Mouse (Mus musculus) limb, embryonic 14.5 days (tissue): ENCODE results near the gene Sbno2. TPM values are rescaled to one million over a fixed set of nuclear protein-coding genes. Genes with fewer than 3 reads are reported as not detected.

ENCODE experiments used
- ATAC-seq: fragments of 200-750 bp; cut with Nextera tagmentation; 2 replicates; pipeline ENCODE4 v1.8.0; 2017; ENCODE audit warnings: low read depth, moderate number of reproducible peaks, moderate TSS enrichment; ENCODE audit not compliant: low FRiP score
- DNase-seq: peaks from one replicate; pipeline ENCODE4 v3.0.0-alpha.2; 2015; ENCODE audit warnings: low spot score
- H3K27ac ChIP-seq: fragments of 300-500 bp; sonication (generic); replicated peaks from 2 replicates; pipeline ENCODE4 v1.5.1; 2014; ENCODE audit warnings: low read depth, mild to moderate bottlenecking, low read length, moderate library complexity, mixed read lengths
- H3K27me3 ChIP-seq: fragments of 300-500 bp; sonication (generic); 2 replicates; pipeline ENCODE4 v1.6.1; 2014; ENCODE audit warnings: low read length, mixed read lengths; ENCODE audit not compliant: control insufficient read depth, insufficient read depth
- H3K36me3 ChIP-seq: fragments of 300-500 bp; sonication (generic); 2 replicates; pipeline ENCODE4 v1.6.1; 2014; ENCODE audit warnings: mild to moderate bottlenecking, low read length, moderate library complexity, mixed read lengths; ENCODE audit not compliant: control insufficient read depth, insufficient read depth
- H3K4me1 ChIP-seq: fragments of 300-500 bp; sonication (generic); 2 replicates; pipeline ENCODE4 v1.6.1; 2014; ENCODE audit warnings: antibody characterized with exemption, low read length, mixed read lengths; ENCODE audit not compliant: control insufficient read depth, insufficient read depth
- H3K4me2 ChIP-seq: fragments of 300-500 bp; sonication (generic); replicated peaks from 2 replicates; pipeline ENCODE4 v1.6.1; 2014; ENCODE audit warnings: low read depth, mild to moderate bottlenecking, low read length, moderate library complexity; ENCODE audit not compliant: severe bottlenecking
- H3K4me3 ChIP-seq: fragments of 300-500 bp; sonication (generic); replicated peaks from 2 replicates; pipeline ENCODE4 v1.5.1; 2014; ENCODE audit warnings: low read length
- H3K9ac ChIP-seq: fragments of 300-500 bp; sonication (generic); 2 replicates; pipeline ENCODE4 v1.6.1; 2014; ENCODE audit warnings: mild to moderate bottlenecking, low read depth, low read length, moderate library complexity; ENCODE audit not compliant: severe bottlenecking
- H3K9me3 ChIP-seq: fragments of 300-500 bp; sonication (generic); 2 replicates; pipeline ENCODE4 v1.6.1; 2016; ENCODE audit warnings: low read length; ENCODE audit not compliant: control insufficient read depth
- POLR2A ChIP-seq: fragments of 200-500 bp; IDR thresholded peaks from 2 replicates; pipeline ENCODE4 v1.8.0; 2012; ENCODE audit warnings: inconsistent platforms, mild to moderate bottlenecking, moderate library complexity, borderline replicate concordance; ENCODE audit not compliant: insufficient read depth, insufficient read length; ENCODE audit errors: extremely low read depth
- WGBS: fragments of 180-500 bp; shearing (Covaris S2); extraction: QIAGEN DNeasy Blood & Tissue Kit; methylation state at CpG from one replicate; pipeline ENCODE4 v1.1.7; 2014; 5-methylcytosine and 5-hydroxymethylcytosine counted together
- polyA plus RNA-seq, 2 experiments: library from polyadenylated mRNA; depleted of rRNA in 1 of 2; stranded (reverse) in 1 of 2; unstranded in 1 of 2; fragments of >200 nt; fragmentation: Nextera tagmentation in 1 of 2; extraction: Ambion mirVana in 1 of 2; gene quantifications; 2 replicates each; pipeline versions ENCODE4 v1.2.1 to v1.2.3; 2012 to 2014

Gene Sbno2
- polyA plus RNA-seq, 2 experiments: 16.8 to 24.9 TPM

DNA sequence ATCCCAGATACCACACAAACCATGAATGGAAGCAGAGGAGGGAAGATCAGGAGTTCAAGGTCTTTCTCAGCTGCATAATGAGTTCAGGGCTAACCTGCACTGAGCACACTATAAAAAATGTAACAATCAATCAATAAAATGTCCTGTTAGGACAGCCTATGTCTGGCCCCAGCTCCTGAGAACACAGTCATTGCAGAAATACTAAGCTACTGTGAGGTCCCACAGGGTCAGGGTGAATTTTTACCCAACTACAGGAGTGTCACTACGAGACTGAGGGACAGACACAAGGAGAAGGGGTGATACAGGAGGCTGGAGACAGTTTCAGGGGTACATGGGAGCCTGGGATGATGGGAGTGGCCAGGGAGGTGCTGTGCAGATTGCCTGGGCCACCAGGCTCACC, 27.0 kb downstream of the Sbno2 start:
- Histone ChIP-seq H3K4me1 (0 out of 2 replicates have a peak, but pooled peaks cover 3% of the 10 kb centered on the region), H3K36me3 (peaks cover 41% of the 10 kb centered on the region), H3K4me3 (no peak overlapping the region), H3K4me2 (no peak overlapping the region), H3K27ac (no peak overlapping the region), H3K27me3 (no peaks in the 10 kb centered on the region), H3K9me3 (no peaks in the 10 kb centered on the region), H3K9ac (no peak overlapping the region)
- DNase-seq (no peak), ATAC-seq (no peak)
- no peak for TF ChIP-seq POLR2A
- WGBS: 100% methylated on average over 1 of the region's 1 CpGs

DNA sequence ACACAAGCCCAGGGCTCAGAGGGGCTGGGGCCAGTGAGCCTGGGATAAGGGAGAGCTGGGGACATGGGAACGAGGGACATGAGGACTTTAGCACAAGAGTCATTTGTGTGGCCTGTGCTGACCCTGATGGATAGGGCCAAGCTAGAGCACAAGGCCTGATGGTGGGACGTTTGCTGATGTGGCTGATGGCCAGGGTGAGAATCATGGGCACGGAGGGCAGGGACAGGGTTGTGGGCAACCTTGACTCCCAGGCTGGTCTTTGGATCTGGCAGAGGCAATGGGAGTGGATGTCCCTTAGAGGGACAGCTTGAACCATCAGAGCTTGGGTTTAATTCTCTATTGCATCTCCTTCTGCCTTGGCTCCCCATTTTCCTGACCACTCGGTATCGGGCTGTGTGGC, 28.1 kb downstream of the Sbno2 start:
- no peak overlapping the region for H3K9ac ChIP-seq
- DNase-seq (no peak), ATAC-seq (no peak)
- no peak overlapping the region for H3K4me2 ChIP-seq
- H3K36me3 ChIP-seq: peaks cover 33% of the 10 kb centered on the region
- no peak for TF ChIP-seq POLR2A
- 0 out of 2 replicates have a peak, but pooled peaks cover 3% of the 10 kb centered on the region for H3K4me1 ChIP-seq
- no peak overlapping the region for H3K27ac ChIP-seq
- no peak overlapping the region for H3K4me3 ChIP-seq
- no peaks in the 10 kb centered on the region for H3K27me3 ChIP-seq
- no peaks in the 10 kb centered on the region for H3K9me3 ChIP-seq
- 86% methylated on average over 5 of the region's 5 CpGs for WGBS

DNA sequence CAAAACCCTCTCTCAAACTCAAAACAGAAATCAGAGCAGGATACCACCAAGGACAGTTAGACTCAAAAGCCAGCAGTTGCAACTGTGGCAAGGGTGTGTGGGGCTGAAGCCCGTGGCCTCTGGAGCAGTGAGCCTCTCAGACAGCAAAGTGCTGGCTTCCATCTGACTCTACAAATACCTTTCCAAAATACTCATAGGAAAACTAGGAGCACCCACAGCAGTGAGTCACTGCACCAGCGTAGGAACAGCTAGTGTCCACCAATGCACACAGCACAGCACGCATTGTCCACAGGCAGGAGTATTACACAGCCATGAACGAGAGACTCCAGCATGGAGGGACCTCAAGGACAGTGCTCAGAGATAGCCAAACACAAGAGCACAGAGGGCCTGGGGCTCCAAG, 29.0 kb downstream of the Sbno2 start:
- no peak for TF ChIP-seq POLR2A
- H3K27ac ChIP-seq: no peak overlapping the region
- H3K4me3 ChIP-seq: no peak overlapping the region
- peaks cover 6% of the 10 kb centered on the region; the same call in 1 of the 2 replicates for H3K4me1 ChIP-seq
- peaks cover 24% of the 10 kb centered on the region for H3K36me3 ChIP-seq
- H3K9me3 ChIP-seq: no peaks in the 10 kb centered on the region
- DNase-seq (no peak), ATAC-seq (no peak)
- H3K4me2 ChIP-seq: no peak overlapping the region
- 92% methylated on average over 4 of the region's 4 CpGs for WGBS
- no peaks in the 10 kb centered on the region for H3K27me3 ChIP-seq
- no peak overlapping the region for H3K9ac ChIP-seq

DNA sequence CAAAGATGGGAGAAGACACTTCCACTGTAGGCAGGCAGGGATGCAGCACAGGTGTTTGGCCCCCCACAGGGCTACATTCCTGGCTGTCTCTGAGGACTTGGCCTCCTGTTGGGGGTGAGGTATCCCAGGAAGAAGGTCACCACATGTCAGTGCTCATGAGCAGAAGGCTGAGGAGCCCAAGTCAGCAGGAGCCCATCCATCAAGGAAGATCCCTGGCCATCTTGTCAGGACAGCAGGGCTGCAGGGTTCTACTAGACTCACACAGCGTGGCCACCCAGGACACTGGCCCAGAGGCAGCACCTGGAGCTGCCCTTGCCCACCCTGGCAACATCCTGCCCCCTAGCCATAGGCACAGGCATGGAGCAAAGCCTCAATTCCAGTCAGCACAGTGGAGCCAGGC, 29.4 kb downstream of the Sbno2 start:
- Histone ChIP-seq H3K27me3 (no peaks in the 10 kb centered on the region), H3K4me3 (no peak overlapping the region), H3K9ac (no peak overlapping the region), H3K36me3 (peaks cover 21% of the 10 kb centered on the region), H3K4me2 (no peak overlapping the region), H3K9me3 (no peaks in the 10 kb centered on the region), H3K27ac (no peak overlapping the region), H3K4me1 (peaks cover 8% of the 10 kb centered on the region; the same call in 1 of the 2 replicates)
- DNase-seq (no peak), ATAC-seq (no peak)
- TF ChIP-seq POLR2A: no peak
- 78% methylated on average over 1 of the region's 1 CpGs for WGBS

DNA sequence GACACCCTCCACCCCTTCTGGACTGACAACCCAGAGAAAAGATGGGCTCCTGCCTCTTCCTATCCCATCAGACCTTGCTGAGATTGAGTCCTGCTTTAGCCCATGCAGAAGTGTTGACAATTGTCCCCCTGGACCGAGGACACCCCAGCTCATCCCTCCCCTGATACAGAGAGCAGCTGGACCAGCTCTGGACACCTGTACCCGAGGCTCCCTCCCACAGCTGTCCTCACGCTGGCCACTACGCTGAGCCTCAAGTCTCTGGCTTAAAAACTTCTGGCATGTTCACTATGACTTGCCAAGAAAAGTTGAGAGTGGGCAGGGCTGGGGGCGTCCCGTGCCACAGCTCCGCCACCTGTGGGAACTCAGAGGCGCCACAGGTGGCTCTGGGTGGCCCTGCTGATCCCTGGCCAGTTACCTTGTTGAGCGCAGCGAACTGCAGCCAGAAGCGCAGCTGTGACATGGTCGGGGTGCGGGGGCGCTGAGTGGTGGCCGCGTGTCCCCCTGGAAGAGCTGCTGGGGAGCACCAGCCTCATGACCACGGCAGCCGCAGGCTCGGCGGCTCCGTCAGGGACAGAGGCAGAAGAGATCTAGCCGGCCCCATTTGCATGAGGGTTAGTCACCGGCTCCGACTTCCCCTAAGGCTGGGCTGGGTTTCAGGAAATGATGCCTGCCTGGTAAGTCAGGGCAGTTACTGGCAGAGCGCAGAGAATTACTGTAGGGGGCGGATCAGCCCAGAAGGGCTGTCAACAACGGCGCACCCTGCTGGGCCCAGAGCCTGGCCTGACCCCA, 30.4 kb downstream of the Sbno2 start:
- WGBS: 14% methylated on average over 27 of the region's 28 CpGs
- ATAC-seq: peak; percentile 54; the same call in 1 of the 2 replicates
- H3K4me3 ChIP-seq: 0 out of 2 replicates have a peak overlapping the region, but pooled peaks have one; percentile 13
- peak; percentile 63 for DNase-seq
- no peaks in the 10 kb centered on the region for H3K27me3 ChIP-seq
- TF ChIP-seq POLR2A: no peak
- no peak overlapping the region for H3K27ac ChIP-seq
- peak overlapping the region; percentile 25; the same call in 1 of the 2 replicates for H3K4me2 ChIP-seq
- peak overlapping the region; percentile 25; the same call in 1 of the 2 replicates for H3K9ac ChIP-seq
- peaks cover 15% of the 10 kb centered on the region for H3K36me3 ChIP-seq
- H3K4me1 ChIP-seq: peaks cover 8% of the 10 kb centered on the region; the same call in 1 of the 2 replicates
- H3K9me3 ChIP-seq: no peaks in the 10 kb centered on the region
